Mouse (Mus musculus): ENCODE results near the gene Msi1.
A peak's percentile ranks its signal among the peaks of the same experiment; 100 is the strongest.

The Msi1 gene

GRCm38 (mm10) chr5:115429359-115430186 lies at the start of gene Msi1:
Gene Msi1 (plus strand): TSS chr5:115429599.
- DNase-seq (ENCODE audit: low read depth, low spot score) = no peak

- no peak for DNase-seq (ENCODE audit: low read depth, low spot score)
Observed at GRCm38 (mm10) chr5:115391935-115392334, 37.5 kb upstream of the Msi1 start.

- DNase-seq (ENCODE audit: low read depth, low spot score) = no peak
Observed at GRCm38 (mm10) chr5:115392969-115393368, 36.4 kb upstream of the Msi1 start.

- DNase-seq (ENCODE audit: low read depth, low spot score) = no peak
Observed at GRCm38 (mm10) chr5:115394223-115394622, 35.2 kb upstream of the Msi1 start.

GRCm38 (mm10) chr5:115394836-115395235 lies 34.6 kb upstream of the Msi1 start:
- no peak for DNase-seq (ENCODE audit: low read depth, low spot score)

GRCm38 (mm10) chr5:115396654-115397053 lies 32.7 kb upstream of the Msi1 start:
- no peak for DNase-seq (ENCODE audit: low read depth, low spot score)

GRCm38 (mm10) chr5:115397839-115398780 lies 31.3 kb upstream of the Msi1 start:
- no peak for DNase-seq (ENCODE audit: low read depth, low spot score)

GRCm38 (mm10) chr5:115402063-115402462 lies 27.3 kb upstream of the Msi1 start:
- DNase-seq (ENCODE audit: low read depth, low spot score) = peak; percentile 79

GRCm38 (mm10) chr5:115403436-115404140 lies 25.8 kb upstream of the Msi1 start:
- DNase-seq (ENCODE audit: low read depth, low spot score) = peak; percentile 83

- peak; percentile 61 for DNase-seq (ENCODE audit: low read depth, low spot score)
Observed at GRCm38 (mm10) chr5:115404241-115404794, 25.1 kb upstream of the Msi1 start.

GRCm38 (mm10) chr5:115405205-115405604 lies 24.2 kb upstream of the Msi1 start:
- DNase-seq (ENCODE audit: low read depth, low spot score) = no peak

- DNase-seq (ENCODE audit: low read depth, low spot score) = no peak
Observed at GRCm38 (mm10) chr5:115408110-115408509, 21.3 kb upstream of the Msi1 start.

GRCm38 (mm10) chr5:115415111-115416085 lies 14.0 kb upstream of the Msi1 start:
- no peak for DNase-seq (ENCODE audit: low read depth, low spot score)

GRCm38 (mm10) chr5:115428831-115429358 lies 504 bp upstream of the Msi1 start:
- no peak for DNase-seq (ENCODE audit: low read depth, low spot score)

- no peak for DNase-seq (ENCODE audit: low read depth, low spot score)
Observed at GRCm38 (mm10) chr5:115430187-115430960, 975 bp downstream of the Msi1 start.

- no peak for DNase-seq (ENCODE audit: low read depth, low spot score)
Observed at GRCm38 (mm10) chr5:115431061-115431897, 1.9 kb downstream of the Msi1 start.

- no peak for DNase-seq (ENCODE audit: low read depth, low spot score)
Observed at GRCm38 (mm10) chr5:115431898-115432259, 2.5 kb downstream of the Msi1 start.

- DNase-seq (ENCODE audit: low read depth, low spot score) = no peak
Observed at GRCm38 (mm10) chr5:115432395-115432794, 3.0 kb downstream of the Msi1 start.
